Mouse (Mus musculus): Measurements from ENCODE around the gene Irx4.

Irx4 gene

GRCm38 (mm10) chr13:73270451-73271081 lies 10.3 kb downstream of the Irx4 start:
- no peak for DNase-seq

GRCm38 (mm10) chr13:73271336-73272242 lies 11.3 kb downstream of the Irx4 start:
- DNase-seq: no peak

GRCm38 (mm10) chr13:73272794-73273282 lies 12.6 kb downstream of the Irx4 start:
- no peak for DNase-seq

GRCm38 (mm10) chr13:73273536-73273935 lies 13.3 kb downstream of the Irx4 start:
- no peak for DNase-seq

GRCm38 (mm10) chr13:73277361-73277760 lies 17.1 kb downstream of the Irx4 start:
- DNase-seq: no peak

- DNase-seq: no peak
Observed at GRCm38 (mm10) chr13:73277797-73278196, 17.5 kb downstream of the Irx4 start.

- no peak for DNase-seq
Observed at GRCm38 (mm10) chr13:73279196-73279595, 18.9 kb downstream of the Irx4 start.

GRCm38 (mm10) chr13:73282407-73282806 lies 22.1 kb downstream of the Irx4 start:
- DNase-seq: no peak

- DNase-seq: no peak
Observed at GRCm38 (mm10) chr13:73283534-73283933, 23.3 kb downstream of the Irx4 start.

- DNase-seq: no peak
Observed at GRCm38 (mm10) chr13:73290206-73290605, 29.9 kb downstream of the Irx4 start.

GRCm38 (mm10) chr13:73291102-73291501 lies 30.8 kb downstream of the Irx4 start:
- DNase-seq: no peak

GRCm38 (mm10) chr13:73298717-73299116 lies 38.4 kb downstream of the Irx4 start:
- no peak for DNase-seq

GRCm38 (mm10) chr13:73299322-73299721 lies 39.0 kb downstream of the Irx4 start:
- DNase-seq: no peak

GRCm38 (mm10) chr13:73304729-73305128 lies 44.5 kb downstream of the Irx4 start:
- no peak for DNase-seq

- DNase-seq: no peak
Observed at GRCm38 (mm10) chr13:73305398-73306084, 45.3 kb downstream of the Irx4 start.

- DNase-seq: no peak
Observed at GRCm38 (mm10) chr13:73306085-73306410, 45.8 kb downstream of the Irx4 start.

- no peak for DNase-seq
Observed at GRCm38 (mm10) chr13:73306430-73306829, 46.2 kb downstream of the Irx4 start.

GRCm38 (mm10) chr13:73310183-73310929 lies 50.1 kb downstream of the Irx4 start:
- no peak for DNase-seq

Measured in cerebellum, adult 11 months (tissue).